Mouse (Mus musculus) CD4-positive, CD25-positive, alpha-beta regulatory T cell, adult 2 months (primary cell): Measurements from ENCODE around the gene L3mbtl1.
A peak's percentile ranks its signal among the peaks of the same experiment; 100 is the strongest.
"Not testable (repeated sequence)": the region's sequence is repeated elsewhere in the genome, so short reads cannot be mapped to it uniquely, and the experiment has no call there.

Experiments used
- DNase-seq: peaks from one replicate; pipeline ENCODE4 v3.0.0-alpha.2; 2012; ENCODE audit warnings: low read depth, low spot score

The L3mbtl1 gene

GRCm38 (mm10) chr2:162943148-162943846, at the start of gene L3mbtl1:
L3mbtl1 (plus strand) TSS chr2:162943472.
- DNase-seq = peak; percentile 36

- DNase-seq = not testable (repeated sequence)
Observed at GRCm38 (mm10) chr2:162899256-162899655, 44.0 kb upstream of the L3mbtl1 start.

GRCm38 (mm10) chr2:162899880-162900589, 43.2 kb upstream of the L3mbtl1 start:
- no peak for DNase-seq

GRCm38 (mm10) chr2:162900590-162900916, 42.7 kb upstream of the L3mbtl1 start:
- DNase-seq = no peak

GRCm38 (mm10) chr2:162905902-162906301, 37.4 kb upstream of the L3mbtl1 start:
- DNase-seq = no peak

- no peak for DNase-seq
Observed at GRCm38 (mm10) chr2:162908052-162908491, 35.2 kb upstream of the L3mbtl1 start.

- no peak for DNase-seq
Observed at GRCm38 (mm10) chr2:162914040-162914439, 29.2 kb upstream of the L3mbtl1 start.

GRCm38 (mm10) chr2:162914519-162914918, 28.8 kb upstream of the L3mbtl1 start:
- DNase-seq = no peak

- DNase-seq = no peak
Observed at GRCm38 (mm10) chr2:162919926-162920325, 23.3 kb upstream of the L3mbtl1 start.

- peak; percentile 86 for DNase-seq
Observed at GRCm38 (mm10) chr2:162922183-162922582, 21.1 kb upstream of the L3mbtl1 start.

- DNase-seq = peak; percentile 32
Observed at GRCm38 (mm10) chr2:162922834-162923233, 20.4 kb upstream of the L3mbtl1 start.

GRCm38 (mm10) chr2:162924126-162924525, 19.1 kb upstream of the L3mbtl1 start:
- no peak for DNase-seq

- DNase-seq = no peak
Observed at GRCm38 (mm10) chr2:162927918-162928585, 15.2 kb upstream of the L3mbtl1 start.

- DNase-seq = no peak
Observed at GRCm38 (mm10) chr2:162929704-162930103, 13.6 kb upstream of the L3mbtl1 start.

GRCm38 (mm10) chr2:162930516-162931122, 12.7 kb upstream of the L3mbtl1 start:
- DNase-seq = peak; percentile 62

- peak; percentile 96 for DNase-seq
Observed at GRCm38 (mm10) chr2:162931123-162931673, 12.1 kb upstream of the L3mbtl1 start, which contains the start of gene Srsf6. Srsf6 (plus strand) TSS chr2:162931528.

GRCm38 (mm10) chr2:162931674-162932650, 11.3 kb upstream of the L3mbtl1 start:
- DNase-seq = peak; percentile 82

GRCm38 (mm10) chr2:162932706-162933105, 10.6 kb upstream of the L3mbtl1 start:
- DNase-seq = peak; percentile 24

GRCm38 (mm10) chr2:162934421-162934820, 8.9 kb upstream of the L3mbtl1 start:
- no peak for DNase-seq

GRCm38 (mm10) chr2:162935700-162936099, 7.6 kb upstream of the L3mbtl1 start:
- DNase-seq = no peak
